Mouse (Mus musculus): ENCODE measurements around the gene Csnk1g2.

Csnk1g2 gene

DNA sequence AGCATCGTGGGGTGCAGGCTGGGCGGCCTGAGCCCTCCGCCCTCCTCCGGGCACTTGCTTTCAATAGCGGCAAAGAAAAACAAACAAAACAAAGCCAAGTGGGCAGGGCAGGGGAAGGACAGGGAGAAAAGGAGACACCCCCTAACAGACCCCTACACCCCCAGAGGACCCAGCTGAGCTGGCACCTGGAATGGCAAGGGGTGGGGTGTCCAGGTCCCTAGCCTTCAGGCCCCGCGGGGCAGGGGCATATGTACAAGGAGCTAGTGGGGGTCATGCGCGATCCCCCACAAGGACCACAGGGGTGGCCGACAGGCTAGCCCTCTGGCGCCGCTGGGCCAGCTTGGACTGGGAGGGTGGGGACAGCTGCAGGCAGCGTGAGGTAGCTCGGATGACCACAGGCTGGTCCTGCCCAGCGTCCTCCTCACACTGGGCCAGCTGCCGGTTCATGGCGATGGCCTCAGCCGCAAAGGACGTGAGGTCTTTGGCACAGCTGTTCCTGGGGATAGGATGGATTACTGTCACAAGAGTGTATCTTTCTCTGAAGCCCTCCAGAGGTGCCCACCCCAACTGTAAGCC, 44.3 kb downstream of the Csnk1g2 start:
- no peak for DNase-seq

DNA sequence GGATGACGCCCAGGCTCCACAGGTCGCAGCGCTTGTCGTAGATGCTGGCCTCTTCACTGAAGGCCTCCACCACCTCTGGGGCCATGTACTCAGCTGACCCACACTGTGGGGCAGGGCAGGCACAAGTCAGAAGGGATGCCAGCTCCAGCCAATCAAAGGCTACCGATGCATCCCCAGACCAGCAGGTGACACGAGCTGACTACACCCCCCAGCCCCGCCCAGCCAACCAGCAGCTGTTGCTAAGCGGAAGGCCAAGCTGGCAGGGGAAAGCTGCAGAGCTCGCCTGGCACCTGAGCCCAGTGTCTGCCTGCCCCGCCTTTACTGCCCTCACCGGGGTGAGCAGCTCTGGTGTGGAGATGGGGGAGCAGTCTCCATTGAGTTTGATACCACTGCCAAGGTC, 46.0 kb downstream of the Csnk1g2 start:
- peak; percentile 68 for DNase-seq

DNA sequence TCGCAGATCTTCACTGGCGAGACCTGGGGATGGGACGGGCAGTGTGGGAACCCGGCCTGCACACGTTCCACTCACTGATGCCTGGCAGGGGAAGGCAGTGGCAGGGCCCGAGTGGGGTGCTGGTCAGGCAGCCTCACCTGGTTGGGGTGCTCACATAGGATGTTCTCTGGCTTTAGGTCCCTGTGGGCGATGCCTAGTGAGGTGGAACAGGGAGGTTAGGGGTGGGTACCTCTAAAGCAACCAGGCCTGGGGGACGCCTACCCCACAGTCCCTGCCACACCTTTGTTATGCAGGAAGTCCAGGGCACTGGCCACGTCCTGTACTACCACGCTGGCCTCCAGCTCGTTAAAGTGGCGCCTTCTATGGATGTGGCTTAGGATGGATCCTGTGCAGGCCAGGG, 46.4 kb downstream of the Csnk1g2 start:
- DNase-seq = no peak

DNA sequence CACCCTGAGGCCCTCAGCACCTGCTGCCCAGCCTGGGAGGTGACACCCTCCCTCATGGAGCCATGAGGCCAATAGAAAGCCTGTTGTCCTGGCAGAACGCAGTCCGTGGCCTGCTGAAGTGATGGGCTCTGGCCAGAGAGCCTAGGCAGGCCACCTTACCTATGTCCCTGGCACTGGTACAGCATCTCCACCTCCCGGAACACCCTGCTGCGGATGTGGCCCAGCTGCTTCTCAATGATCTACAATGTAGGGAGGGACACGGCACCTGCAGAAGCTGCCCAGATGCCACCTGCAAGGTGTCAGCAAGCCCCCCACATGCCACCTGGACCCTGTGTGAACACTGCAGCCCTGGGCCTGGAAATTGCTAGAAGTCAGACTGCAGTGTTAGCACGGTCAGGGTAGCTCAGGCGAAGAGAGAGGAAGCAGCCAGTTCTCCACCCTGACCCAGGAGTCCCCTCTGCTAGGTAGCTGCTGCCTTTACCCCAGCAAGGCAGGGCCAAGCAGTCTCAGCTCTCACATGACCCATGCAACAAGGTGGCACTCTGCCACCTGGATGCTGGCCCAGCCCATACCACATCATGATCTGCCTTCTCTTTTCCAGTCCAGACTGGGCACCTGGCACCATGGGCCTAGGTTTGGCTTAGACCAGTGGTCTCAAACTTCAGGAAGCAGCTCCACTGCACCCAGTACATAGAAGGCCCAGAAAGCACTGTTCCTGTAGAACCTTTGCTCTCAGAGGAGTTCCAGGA, 47.3 kb downstream of the Csnk1g2 start:
- peak; percentile 78 for DNase-seq

DNA sequence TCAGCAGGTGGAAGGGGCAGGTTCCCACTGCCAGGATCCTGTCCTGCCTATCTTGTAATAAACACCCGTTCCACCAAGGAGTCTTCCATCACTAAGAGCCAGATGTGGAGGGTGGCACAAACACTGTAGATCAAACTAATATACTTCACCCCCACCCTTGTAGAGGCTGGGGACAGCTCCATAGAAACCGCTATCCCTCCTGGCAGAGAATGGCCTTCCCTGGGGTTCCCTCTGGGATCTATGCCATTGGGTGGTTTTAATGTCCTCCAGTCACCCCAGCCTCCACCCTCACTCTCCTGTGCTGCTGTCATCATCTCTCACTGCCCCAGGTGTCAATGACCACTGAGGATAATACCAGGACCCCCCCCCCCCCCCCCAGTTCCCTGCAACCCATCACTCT, 47.9 kb downstream of the Csnk1g2 start:
- DNase-seq = no peak

DNA sequence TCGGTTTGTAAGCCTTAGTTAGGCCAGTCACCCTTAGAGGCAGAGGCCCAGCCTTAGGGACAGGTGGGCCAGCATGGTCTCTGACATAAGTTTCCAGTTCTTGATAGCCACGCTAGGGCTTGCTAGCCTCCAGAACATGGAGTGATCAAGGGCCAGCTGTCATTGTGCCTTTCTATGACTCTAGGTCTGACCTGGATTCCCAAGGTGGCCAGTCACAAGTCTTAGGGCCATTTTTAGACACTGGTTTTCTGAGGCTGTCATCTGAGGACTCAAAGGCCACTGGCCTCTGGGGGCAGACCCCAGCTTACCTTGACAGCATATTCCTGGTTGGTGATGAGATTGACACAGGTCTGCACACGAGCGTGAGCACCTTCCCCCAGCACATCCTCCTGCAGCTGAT, 48.6 kb downstream of the Csnk1g2 start:
- no peak for DNase-seq

DNA sequence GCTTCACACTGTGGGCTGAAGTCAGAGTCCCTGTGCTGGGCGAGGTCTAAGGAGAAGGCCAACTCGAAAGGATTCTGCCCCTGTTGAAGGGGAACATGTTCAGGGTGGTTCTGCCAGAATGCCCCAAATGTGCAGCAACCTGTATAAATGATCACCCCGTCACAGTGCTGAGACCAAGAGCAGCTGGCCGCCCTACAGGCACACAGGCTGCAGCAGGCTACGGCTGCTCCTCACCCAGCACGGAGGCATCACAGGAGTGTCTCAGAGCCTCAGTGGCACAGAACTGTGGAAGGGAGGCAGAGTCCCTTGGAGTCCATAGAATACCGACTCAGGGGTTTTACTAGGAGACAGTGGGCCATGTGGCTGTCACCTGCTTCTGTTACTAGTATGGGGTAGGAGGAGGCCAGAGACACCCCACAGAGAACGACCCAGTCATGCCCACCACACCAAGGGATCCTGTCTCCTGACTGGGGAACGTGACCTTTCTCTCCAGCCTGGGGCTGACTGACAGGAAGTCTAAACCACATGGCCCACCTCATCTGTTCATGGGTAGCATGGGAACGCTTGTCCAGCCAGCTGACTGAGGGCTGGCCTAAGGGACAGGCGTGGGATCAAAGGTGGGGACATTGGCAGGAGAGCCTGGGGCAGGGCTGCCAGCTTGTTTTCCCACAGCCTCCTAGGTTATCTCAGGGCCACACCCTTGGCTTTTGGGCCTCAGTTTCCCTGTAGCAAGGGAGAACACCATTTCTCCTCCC, 49.5 kb downstream of the Csnk1g2 start:
- no peak for DNase-seq

DNA sequence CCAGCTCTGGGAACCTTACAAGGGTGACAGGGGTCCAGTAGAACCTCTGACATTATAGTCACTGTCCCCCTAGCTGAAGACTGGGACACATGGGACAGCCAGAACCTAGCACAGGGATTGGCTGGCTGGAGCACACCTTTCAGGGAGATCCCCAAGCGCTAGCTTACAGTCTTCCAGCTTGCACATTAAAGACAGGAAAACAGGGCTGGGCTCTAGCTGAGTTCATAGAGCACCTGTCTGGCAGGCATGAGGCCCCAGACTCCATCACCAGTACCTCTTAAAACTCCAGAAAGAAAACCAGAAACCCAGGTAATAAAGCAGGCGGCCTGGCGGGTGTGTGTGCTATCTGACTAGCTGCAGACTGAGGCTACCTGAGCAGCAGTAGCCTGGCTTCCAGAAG, 51.1 kb downstream of the Csnk1g2 start:
- DNase-seq = no peak

DNA sequence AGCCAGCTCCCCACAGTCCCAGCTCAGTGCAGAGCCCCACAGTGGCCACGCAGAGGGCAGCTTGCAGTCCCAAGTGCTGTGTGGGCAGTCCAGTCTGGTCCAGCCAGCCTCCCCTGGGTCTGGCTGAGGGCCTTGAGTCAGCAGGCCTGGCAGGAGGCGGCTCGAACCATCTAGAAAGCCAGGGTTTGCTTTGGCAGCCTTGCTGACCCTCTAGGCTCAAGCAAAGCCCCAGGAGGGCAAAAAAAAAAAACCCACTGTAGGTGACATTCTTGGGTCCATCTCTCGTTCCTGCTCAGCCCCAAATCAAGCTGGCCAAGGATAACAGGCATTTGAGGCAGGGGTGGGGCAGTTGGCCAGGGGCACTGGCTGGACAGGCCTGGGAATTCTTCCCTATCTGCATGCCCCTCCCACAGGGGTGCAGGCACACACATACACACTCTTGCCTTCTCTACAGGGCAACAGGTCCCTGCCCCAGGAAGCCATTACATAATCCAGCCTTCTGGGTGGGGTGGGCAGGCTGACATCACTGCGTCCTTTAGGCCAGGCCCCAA, 51.6 kb downstream of the Csnk1g2 start:
- peak; percentile 52 for DNase-seq

DNA sequence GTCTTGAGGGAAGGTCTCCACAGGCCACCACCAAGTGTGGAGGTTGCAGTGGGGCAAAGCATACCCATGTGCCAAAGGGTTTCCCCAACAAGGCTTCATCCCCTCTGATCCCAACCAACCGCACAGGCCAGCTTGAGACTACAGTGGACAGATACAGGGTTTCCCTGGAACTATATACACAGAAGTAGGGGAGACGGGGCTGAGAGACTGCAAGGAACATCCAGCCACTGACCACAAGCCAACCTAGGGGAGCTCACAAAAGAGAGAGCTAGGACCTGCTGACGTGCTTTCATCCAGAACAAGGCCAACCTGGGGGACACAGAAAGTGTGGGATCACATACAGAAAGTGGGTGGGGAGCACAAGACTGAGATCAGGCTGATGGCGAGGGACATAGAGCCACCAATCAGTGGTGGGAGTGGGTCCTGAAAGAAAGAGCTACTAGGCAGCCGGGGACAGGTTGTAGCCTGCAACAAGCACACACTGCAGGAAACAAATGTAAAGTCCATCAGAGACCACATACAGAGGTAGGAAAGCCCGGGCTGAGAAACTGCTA, 52.3 kb downstream of the Csnk1g2 start:
- no peak for DNase-seq

DNA sequence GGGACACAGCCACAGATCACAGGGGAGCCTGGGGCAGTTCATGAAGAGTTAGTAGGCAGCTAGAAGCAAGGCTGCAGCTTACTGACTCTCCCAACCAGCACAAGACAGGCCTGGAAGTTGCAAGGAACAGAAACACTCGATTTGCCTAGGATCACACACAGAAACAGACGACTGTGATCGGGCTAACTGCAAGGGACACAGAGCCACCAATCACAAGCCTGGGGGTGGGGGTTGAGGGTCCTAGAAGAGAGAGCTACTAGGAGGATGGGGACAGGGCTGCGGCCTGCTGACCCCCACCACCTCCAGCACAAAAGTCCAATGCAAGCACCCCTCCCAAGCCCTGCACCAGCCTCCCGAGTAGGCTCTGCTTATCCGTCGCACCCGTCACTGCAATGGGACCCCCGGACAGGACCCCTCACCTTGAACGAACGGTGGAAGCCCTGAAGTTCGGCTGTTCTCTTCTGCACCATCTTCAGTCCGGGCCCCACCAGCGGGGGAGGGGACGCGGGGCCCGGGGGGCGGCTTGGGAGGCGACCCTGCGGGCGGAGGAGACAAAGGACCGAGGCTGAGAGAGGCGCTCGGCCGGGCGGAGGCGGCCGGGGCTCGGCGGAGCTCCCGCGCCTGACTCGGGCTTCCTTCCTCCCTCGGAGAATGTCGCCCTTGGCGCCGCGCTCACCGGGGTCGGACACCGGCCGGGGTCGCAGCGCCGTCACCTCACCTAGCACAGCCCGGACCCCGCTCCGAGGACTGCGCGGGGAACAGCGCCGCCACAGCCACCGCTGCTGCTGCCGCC, 53.0 kb downstream of the Csnk1g2 start:
- peak; percentile 57 for DNase-seq

DNA sequence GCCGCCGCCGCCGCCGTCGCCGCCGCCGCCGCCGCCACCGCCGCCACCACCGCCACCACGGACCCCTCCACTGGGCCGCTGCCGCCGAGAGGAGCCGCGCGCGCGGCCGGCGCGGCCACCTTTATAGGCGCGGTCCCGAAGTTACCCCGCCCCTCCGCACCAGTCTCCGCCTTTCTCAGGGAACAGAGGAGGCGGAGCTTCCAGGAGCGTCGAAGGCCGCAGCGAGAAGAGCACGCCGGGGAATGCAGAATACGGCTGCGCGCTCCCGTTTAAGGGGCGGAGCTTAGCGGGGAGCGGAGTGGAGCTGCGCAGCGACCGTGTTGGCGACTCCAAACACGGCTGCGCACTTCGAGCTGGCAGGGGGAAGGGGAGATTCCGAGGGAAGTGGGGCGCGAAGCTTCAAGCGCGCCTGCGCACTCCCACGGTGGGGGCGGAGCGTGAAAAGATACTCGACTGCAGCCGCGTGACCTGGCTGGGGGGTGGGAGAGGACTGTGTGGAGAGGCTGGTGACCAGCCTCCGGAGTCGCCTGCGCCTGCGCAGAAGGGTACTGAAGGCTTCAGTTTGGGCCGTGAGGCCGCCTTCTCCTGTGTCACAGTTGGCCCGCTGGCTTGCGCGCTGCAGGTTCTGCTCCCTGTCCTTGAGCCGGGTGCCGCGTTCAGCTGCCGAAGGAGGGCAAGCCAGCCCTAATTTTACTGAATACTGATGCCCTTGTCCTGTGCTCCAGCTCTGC, 53.7 kb downstream of the Csnk1g2 start:
- peak; percentile 100 for DNase-seq

DNA sequence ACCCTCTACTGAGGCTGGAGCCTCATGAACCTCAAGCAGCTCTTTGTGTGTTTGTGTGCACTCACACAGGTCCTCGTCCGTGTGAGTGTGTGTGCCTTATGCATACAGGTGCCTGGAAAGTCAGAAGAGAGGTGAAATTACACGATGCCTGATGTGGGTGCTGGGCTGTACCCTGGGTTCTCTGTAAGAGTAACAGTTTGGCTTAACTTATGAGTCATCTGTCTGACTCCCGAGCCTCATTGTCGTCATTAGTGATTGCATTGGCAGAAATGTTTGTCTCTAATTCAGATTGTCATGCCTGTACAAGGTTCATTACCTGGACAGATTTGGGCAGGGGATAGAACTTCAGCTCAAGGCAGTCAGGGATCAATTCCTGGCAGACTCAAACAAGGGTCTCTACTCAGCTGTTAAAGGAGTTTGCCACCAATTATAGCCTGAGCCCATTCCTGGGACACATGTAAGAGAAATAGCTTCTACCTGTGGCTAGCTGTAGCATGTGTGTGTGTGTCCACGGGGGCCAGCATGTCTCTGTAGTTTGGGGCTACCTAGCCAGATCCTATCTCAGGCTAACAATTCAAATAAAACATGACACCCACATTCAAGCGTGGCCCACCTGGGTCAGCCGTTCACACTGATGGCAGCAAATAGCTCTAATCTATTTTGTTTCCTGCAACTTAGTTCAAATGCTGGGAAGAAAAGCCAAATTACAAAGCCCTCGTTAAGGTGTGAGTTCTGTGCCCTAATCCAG, 54.7 kb downstream of the Csnk1g2 start:
- peak; percentile 33 for DNase-seq

DNA sequence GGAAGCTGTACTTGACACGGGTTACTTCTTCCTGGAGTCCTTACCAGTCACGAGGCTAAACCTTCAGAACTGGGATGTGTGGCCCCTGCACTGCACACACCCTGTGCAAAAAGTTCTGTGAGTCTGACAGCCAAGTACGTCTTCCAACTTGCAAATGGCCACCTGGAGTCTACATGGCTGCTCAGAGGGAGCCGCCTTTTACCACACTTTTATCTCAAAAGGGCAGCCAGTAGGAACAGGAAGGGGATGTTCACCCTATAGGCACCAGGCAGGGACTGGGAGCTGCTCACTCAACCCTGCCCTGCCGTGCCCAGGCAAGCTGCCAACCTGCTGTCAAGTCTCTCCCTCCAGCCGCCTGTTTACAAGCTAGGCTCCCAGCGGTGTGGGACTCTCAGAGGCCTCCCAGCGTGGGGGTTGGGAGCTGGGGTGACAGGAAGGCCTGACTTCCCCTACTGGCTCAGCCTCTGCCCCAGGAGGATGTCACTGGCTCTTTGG, 55.4 kb downstream of the Csnk1g2 start, which contains the start of gene Mknk2:
Gene Mknk2, minus strand, starts transcription at position 171 of the 495 bp plus-strand sequence.
- DNase-seq = peak; percentile 85

DNA sequence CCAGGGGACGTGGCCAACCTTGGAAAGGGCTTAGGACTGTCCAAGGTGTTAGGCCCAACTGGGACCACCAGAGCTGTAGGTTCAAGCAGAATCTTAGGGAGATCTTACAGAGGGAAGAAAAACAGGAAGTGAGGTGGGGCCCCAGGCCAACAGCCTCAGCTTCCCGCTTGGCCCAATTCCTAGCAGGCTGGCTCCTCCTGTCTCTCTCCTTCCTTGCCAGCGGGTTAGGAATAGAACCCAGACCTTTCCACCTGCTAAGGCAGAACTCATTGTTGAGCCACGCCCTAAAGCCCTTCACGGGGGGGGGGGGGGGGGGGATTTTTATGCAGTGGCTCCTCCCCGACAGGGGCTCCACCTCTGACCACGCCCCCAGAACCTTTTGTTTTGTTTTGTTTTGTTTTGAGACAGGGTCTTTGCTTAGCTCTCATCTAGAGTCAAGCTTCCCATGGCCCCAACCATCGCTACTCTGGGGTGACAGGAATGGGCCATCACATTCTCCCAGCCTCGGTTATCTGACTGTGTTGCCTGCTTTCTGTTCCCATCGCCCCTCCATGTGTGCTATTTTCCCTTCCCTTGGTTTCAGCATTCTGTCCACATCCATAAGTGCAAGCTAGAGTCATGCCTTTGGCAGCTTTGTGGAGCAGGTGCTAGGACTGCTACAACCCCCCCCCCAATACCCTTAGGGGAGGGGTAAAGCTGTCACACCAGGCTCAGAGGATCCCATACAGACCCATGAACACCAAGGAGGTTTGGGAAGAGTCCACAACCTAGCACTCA, 56.2 kb downstream of the Csnk1g2 start:
- no peak for DNase-seq

DNA sequence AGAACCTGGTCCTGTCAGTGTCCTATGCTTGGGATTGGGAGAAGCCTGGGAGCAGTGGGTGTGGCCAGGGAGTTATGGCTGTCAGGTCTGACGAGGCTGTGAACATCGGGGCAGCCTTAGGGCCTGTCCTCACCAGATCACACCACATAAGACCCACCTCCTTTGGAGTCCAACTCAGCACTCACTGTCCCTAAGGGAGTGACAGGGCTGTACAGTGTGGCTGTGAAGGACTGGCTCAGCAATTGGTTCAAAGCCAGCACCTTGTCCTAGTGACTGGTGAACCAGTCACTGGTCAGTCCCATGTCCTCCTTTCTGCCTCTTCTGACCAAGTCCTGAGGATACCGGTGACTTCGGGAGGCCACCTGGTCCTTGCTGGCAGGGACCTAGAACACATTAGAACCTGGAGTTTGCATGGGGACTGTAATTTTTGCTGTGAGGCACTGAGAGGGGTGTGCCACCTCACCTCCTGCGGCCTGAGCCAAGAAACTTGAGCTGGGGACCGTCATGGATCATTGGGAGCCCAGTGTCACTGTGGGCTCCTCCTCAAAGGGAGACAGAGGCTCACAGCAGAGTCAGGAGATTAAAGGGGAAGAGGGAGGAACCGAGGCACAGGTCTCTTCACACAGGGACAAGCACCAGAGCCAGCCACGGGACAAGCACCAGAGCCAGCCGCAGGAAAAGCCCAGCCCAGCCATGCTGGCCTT, 57.1 kb downstream of the Csnk1g2 start:
- peak; percentile 33 for DNase-seq

DNA sequence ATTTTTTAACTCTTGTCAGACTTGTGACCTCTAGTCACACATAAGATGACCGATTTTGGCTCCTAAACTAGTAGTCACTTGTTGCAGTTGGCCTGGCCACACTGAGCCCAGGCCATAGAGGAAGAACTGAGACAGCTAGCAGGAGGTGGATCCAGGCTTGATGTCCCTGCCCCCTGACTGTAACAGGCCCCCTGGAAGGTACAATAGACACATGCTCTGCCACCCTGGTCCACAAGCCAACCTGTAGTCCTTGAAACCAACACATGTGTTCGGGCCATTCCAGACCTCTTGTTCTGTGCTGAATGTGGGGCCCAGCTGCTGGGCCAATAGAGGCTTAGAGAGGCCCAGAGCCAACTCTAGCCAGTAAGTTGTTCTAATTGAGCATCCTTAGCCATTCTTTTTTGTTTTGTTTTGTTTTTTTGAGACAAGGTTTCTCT, 57.6 kb downstream of the Csnk1g2 start:
- no peak for DNase-seq

DNA sequence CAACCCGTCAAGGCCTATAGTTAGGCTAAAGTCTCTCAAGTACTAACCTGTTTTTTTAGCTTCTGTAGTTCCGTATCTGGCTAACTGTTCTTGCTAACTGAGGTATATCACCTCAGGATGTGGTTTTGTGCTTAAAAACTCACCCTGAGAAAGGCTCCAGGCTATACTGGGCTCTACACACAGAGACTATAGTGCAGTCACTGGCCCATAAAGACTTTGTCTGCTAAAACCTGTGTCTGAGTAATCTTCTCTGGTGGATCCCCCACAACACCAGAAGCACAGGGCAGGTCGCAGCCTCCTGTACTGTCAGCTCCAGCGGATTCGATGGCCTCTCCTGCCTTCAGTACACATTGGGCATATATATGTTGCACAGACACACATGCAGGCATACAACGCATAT, 59.4 kb downstream of the Csnk1g2 start:
- no peak for DNase-seq

DNA sequence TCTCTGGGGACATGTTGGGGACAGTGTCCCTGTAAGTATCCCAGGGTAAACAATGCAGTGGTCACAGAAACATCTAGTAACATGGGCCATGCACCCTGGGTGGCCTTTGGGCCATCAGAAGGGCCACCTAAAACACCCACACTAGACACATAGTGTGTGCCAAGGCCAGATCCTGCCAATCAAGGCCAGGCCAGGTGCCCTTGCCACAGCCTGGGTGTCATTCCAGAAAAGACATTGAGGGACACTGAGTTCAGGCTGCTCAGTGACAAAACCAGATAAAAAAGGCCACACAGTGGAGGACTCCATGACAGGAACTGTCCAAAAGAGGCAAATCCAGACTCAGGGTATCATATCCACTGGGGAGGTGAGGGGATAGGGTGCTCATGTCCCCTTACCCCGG, 61.0 kb downstream of the Csnk1g2 start:
- DNase-seq = no peak
